Mouse (Mus musculus): ENCODE results near the gene Zfp963.
"Not testable (repeated sequence)": the region's sequence is repeated elsewhere in the genome, so short reads cannot be mapped to it uniquely, and the experiment has no call there.

Zfp963 gene

GRCm38 (mm10) chr8:69735495-69735894 is 14.3 kb downstream of the Zfp963 start:
- DNase-seq, result no peak

DNA sequence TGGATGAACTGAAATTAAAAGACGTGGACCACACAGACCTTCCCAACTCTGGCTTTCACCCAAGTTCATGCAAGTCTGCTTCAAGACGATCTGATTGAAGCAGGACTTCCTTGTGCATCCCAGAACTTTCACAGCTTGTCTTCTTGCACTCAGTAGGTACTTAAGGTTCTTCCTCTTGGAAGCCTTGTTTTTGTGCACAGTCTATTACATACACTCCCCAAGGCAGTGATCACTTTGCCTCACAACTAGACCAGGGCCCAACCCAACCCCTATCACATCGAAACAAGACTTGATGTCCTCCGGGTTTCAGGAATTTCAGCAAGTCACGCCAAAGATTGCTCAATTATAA is 32.6 kb downstream of the Zfp963 start:
- DNase-seq, result no peak

- peak; percentile 93 for DNase-seq
Observed at GRCm38 (mm10) chr8:69716403-69717231, 33.2 kb downstream of the Zfp963 start.

GRCm38 (mm10) chr8:69715366-69715765 is 34.4 kb downstream of the Zfp963 start:
- no peak for DNase-seq

GRCm38 (mm10) chr8:69713516-69713915 is 36.3 kb downstream of the Zfp963 start:
- no peak for DNase-seq

DNA sequence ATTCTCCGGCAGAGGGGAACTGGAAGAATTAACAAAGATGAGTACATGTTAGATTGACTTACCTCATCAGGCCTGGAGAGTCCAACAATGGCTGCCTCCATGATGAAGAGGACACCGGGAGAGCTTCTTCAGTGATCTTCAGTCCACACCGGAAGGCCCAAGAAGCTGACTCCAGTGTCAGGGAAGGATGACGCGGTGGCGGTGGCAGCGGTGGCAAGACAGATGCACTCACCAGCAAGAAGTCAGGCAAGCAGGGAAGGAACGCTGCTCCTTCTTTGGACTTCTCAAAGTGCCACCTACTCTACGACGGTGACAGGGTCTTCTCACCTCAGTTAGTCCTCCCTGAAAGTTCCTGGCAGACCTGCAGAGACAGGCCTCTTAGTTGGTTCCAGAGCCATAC is 39.1 kb downstream of the Zfp963 start, which contains the start of gene Zfp869:
Zfp869 (minus strand) TSS at position 101 of the 400 bp plus-strand sequence.
- DNase-seq, result not testable (repeated sequence)

GRCm38 (mm10) chr8:69701810-69702209 is 48.0 kb downstream of the Zfp963 start:
- no peak for DNase-seq
